Mouse (Mus musculus): ENCODE data around the gene Spata5.

GRCm38 (mm10) chr3:37482720-37483119 lies 63.0 kb downstream of the Spata5 start:
- TF ChIP-seq CTCF (IDR thresholded peaks at IDR 0.05; ENCODE audit: borderline replicate concordance, insufficient read depth, low read length) (no peak), POLR2A (IDR thresholded peaks at IDR 0.05; ENCODE audit: low read depth, low read length) (no peak)
